Mouse (Mus musculus) liver, embryonic 14.5 days (tissue): ENCODE data around the gene Cwc27.

Source experiments
- CTCF ChIP-seq: IDR thresholded peaks from 2 replicates; pipeline ENCODE4 v1.5.1; 2016; ENCODE audit warnings: antibody characterized with exemption, low read depth, control low read depth
- EP300 ChIP-seq: IDR thresholded peaks from 2 replicates; pipeline ENCODE4 v1.6.1; 2016; ENCODE audit warnings: antibody characterized with exemption, low read depth

GRCm38 (mm10) chr13:104816270-104816634 lies 690 bp downstream of the Cwc27 start:
- TF ChIP-seq CTCF: no peak
- TF ChIP-seq EP300: no peak
